Mouse (Mus musculus): ENCODE measurements around the gene Marcksl1.

The Marcksl1 gene

GRCm38 (mm10) chr4:129558321-129558955 is 45.1 kb downstream of the Marcksl1 start:
- no peak for DNase-seq

DNA sequence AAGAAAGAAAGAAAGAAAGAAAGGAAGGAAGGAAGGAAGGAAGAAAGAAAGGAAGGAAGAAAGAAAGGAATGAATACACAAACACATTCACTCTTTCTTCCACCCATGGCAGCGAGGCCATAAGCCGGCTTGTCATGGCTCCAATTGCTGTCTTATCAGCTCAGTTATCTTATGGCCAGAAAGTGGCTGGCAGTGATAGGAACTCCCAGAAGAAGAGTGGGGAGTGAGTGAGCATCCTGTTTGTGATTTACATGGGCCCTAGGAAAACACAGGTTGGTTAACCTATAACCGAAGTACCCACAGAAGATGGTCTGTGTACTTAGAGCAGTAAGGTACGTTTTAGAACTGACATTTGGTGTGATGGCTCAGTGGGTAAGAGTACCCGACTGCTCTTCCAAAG is 47.8 kb downstream of the Marcksl1 start:
- no peak for DNase-seq

GRCm38 (mm10) chr4:129563718-129564117 is 50.3 kb downstream of the Marcksl1 start:
- no peak for DNase-seq

GRCm38 (mm10) chr4:129565139-129565538 is 51.8 kb downstream of the Marcksl1 start:
- no peak for DNase-seq

All from kidney, adult 9 months (tissue).